Mouse (Mus musculus): ENCODE measurements around the gene Egf. TPM values are rescaled to one million over a fixed set of nuclear protein-coding genes. Genes with fewer than 3 reads are reported as not detected.

The Egf gene
- polyA plus RNA-seq, 1 experiment from 2014 or later = 2.6 TPM

GRCm38 (mm10) chr3:129686698-129687333 lies 68.3 kb downstream of the Egf start:
- WGBS = 43% methylated on average over 8 of the region's 8 CpGs

GRCm38 (mm10) chr3:129686196-129686595 lies 68.9 kb downstream of the Egf start:
- Histone ChIP-seq H3K9me3 (replicated peaks; ENCODE audit: low read length) (no peaks in the 10 kb centered on the region), H3K4me3 (replicated peaks; ENCODE audit: low read depth, low read length) (no peak overlapping the region), H3K4me2 (ENCODE audit: low read length) (no peak overlapping the region), H3K27ac (no peak overlapping the region), H3K36me3 (ENCODE audit: insufficient read depth, low read length) (no peaks in the 10 kb centered on the region), H3K4me1 (replicated peaks; ENCODE audit: insufficient read depth, low read length) (no peaks in the 10 kb centered on the region), H3K9ac (ENCODE audit: low read depth, low read length) (no peak overlapping the region), H3K27me3 (ENCODE audit: insufficient read depth, low read length) (no peaks in the 10 kb centered on the region)
- no peak for DNase-seq (ENCODE audit: low spot score)
- ATAC-seq (replicated peaks; ENCODE audit: low FRiP score, low read depth) = no peak
- 79% methylated on average over 12 of the region's 12 CpGs for WGBS
- no peak for TF ChIP-seq CTCF (IDR thresholded peaks at IDR 0.05; ENCODE audit: low read depth)

More at GRCm38 (mm10) chr3:129686698-129687333, 68.3 kb downstream of the Egf start:
- no peak overlapping the region for H3K27ac ChIP-seq
- no peak overlapping the region for H3K4me2 ChIP-seq (ENCODE audit: low read length)
- H3K27me3 ChIP-seq (ENCODE audit: insufficient read depth, low read length) = no peaks in the 10 kb centered on the region
- no peak overlapping the region for H3K4me3 ChIP-seq (replicated peaks; ENCODE audit: low read depth, low read length)
- no peaks in the 10 kb centered on the region for H3K9me3 ChIP-seq (replicated peaks; ENCODE audit: low read length)
- no peaks in the 10 kb centered on the region for H3K36me3 ChIP-seq (ENCODE audit: insufficient read depth, low read length)
- peak; percentile 87 for TF ChIP-seq CTCF (IDR thresholded peaks at IDR 0.05; ENCODE audit: low read depth)
- ATAC-seq (replicated peaks; ENCODE audit: low FRiP score, low read depth) (no peak), DNase-seq (ENCODE audit: low spot score) (peak; percentile 90)
- H3K4me1 ChIP-seq (replicated peaks; ENCODE audit: insufficient read depth, low read length) = no peaks in the 10 kb centered on the region
- no peak overlapping the region for H3K9ac ChIP-seq (ENCODE audit: low read depth, low read length)

GRCm38 (mm10) chr3:129683060-129683679 lies 71.9 kb downstream of the Egf start:
- DNase-seq (ENCODE audit: low spot score) = peak; percentile 8

GRCm38 (mm10) chr3:129682389-129682788 lies 72.7 kb downstream of the Egf start:
- no peak for TF ChIP-seq CTCF (IDR thresholded peaks at IDR 0.05; ENCODE audit: low read depth)
- H3K4me2 ChIP-seq (ENCODE audit: low read length) = no peak overlapping the region
- 71% methylated on average over 10 of the region's 10 CpGs for WGBS

More at GRCm38 (mm10) chr3:129683060-129683679, 71.9 kb downstream of the Egf start:
- Histone ChIP-seq H3K27me3 (ENCODE audit: insufficient read depth, low read length) (no peaks in the 10 kb centered on the region), H3K9ac (ENCODE audit: low read depth, low read length) (no peak overlapping the region), H3K27ac (no peak overlapping the region), H3K4me3 (replicated peaks; ENCODE audit: low read depth, low read length) (no peak overlapping the region), H3K9me3 (replicated peaks; ENCODE audit: low read length) (no peaks in the 10 kb centered on the region), H3K4me1 (replicated peaks; ENCODE audit: insufficient read depth, low read length) (no peaks in the 10 kb centered on the region), H3K36me3 (ENCODE audit: insufficient read depth, low read length) (no peaks in the 10 kb centered on the region), H3K4me2 (ENCODE audit: low read length) (no peak overlapping the region)
- no peak for ATAC-seq (replicated peaks; ENCODE audit: low FRiP score, low read depth)
- WGBS = 84% methylated on average over 10 of the region's 10 CpGs
- TF ChIP-seq CTCF (IDR thresholded peaks at IDR 0.05; ENCODE audit: low read depth) = peak; percentile 46

GRCm38 (mm10) chr3:129681841-129682240 lies 73.3 kb downstream of the Egf start:
- WGBS = 41% methylated on average over 4 of the region's 4 CpGs
- DNase-seq (ENCODE audit: low spot score) = no peak
- H3K4me2 ChIP-seq (ENCODE audit: low read length) = no peak overlapping the region
- H3K4me3 ChIP-seq (replicated peaks; ENCODE audit: low read depth, low read length) = no peak overlapping the region
- ATAC-seq (replicated peaks; ENCODE audit: low FRiP score, low read depth) = no peak
- H3K27me3 ChIP-seq (ENCODE audit: insufficient read depth, low read length) = no peaks in the 10 kb centered on the region
- no peak overlapping the region for H3K27ac ChIP-seq
- no peak overlapping the region for H3K9ac ChIP-seq (ENCODE audit: low read depth, low read length)
- H3K9me3 ChIP-seq (replicated peaks; ENCODE audit: low read length) = no peaks in the 10 kb centered on the region
- no peaks in the 10 kb centered on the region for H3K36me3 ChIP-seq (ENCODE audit: insufficient read depth, low read length)
- no peak for TF ChIP-seq CTCF (IDR thresholded peaks at IDR 0.05; ENCODE audit: low read depth)
- H3K4me1 ChIP-seq (replicated peaks; ENCODE audit: insufficient read depth, low read length) = no peaks in the 10 kb centered on the region

More at GRCm38 (mm10) chr3:129682389-129682788, 72.7 kb downstream of the Egf start:
- H3K4me3 ChIP-seq (replicated peaks; ENCODE audit: low read depth, low read length) = no peak overlapping the region
- no peaks in the 10 kb centered on the region for H3K36me3 ChIP-seq (ENCODE audit: insufficient read depth, low read length)
- no peak overlapping the region for H3K9ac ChIP-seq (ENCODE audit: low read depth, low read length)
- H3K27me3 ChIP-seq (ENCODE audit: insufficient read depth, low read length) = no peaks in the 10 kb centered on the region
- no peaks in the 10 kb centered on the region for H3K9me3 ChIP-seq (replicated peaks; ENCODE audit: low read length)
- H3K4me1 ChIP-seq (replicated peaks; ENCODE audit: insufficient read depth, low read length) = no peaks in the 10 kb centered on the region
- no peak for DNase-seq (ENCODE audit: low spot score)
- no peak overlapping the region for H3K27ac ChIP-seq
- ATAC-seq (replicated peaks; ENCODE audit: low FRiP score, low read depth) = no peak

GRCm38 (mm10) chr3:129680258-129680657 lies 74.9 kb downstream of the Egf start:
- Histone ChIP-seq H3K9me3 (replicated peaks; ENCODE audit: low read length) (no peaks in the 10 kb centered on the region), H3K4me3 (replicated peaks; ENCODE audit: low read depth, low read length) (no peak overlapping the region), H3K4me2 (ENCODE audit: low read length) (no peak overlapping the region), H3K36me3 (ENCODE audit: insufficient read depth, low read length) (no peaks in the 10 kb centered on the region), H3K4me1 (replicated peaks; ENCODE audit: insufficient read depth, low read length) (no peaks in the 10 kb centered on the region), H3K27ac (no peak overlapping the region), H3K9ac (ENCODE audit: low read depth, low read length) (no peak overlapping the region), H3K27me3 (ENCODE audit: insufficient read depth, low read length) (no peaks in the 10 kb centered on the region)
- ATAC-seq (replicated peaks; ENCODE audit: low FRiP score, low read depth) (no peak), DNase-seq (ENCODE audit: low spot score) (peak; percentile 60)
- WGBS = 47% methylated on average over 5 of the region's 5 CpGs
- peak; percentile 57; the same call in 1 of the 2 replicates for TF ChIP-seq CTCF (IDR thresholded peaks at IDR 0.05; ENCODE audit: low read depth)
